Mouse (Mus musculus) midbrain, embryonic 11.5 days (tissue): ENCODE measurements at regions not wholly inside any gene's neighbourhood (a gene's known extent, or its start where the extent isn't known, plus 50 kb on each side); places are given as distances from the start of the nearest gene placed in this dataset.

Experiments used
- ATAC-seq: fragments of 200-750 bp; cut with Nextera tagmentation; 2 replicates; pipeline ENCODE4 v1.8.0; 2017; ENCODE audit warnings: moderate TSS enrichment, moderate library complexity; ENCODE audit not compliant: low FRiP score
- DNase-seq: peaks from one replicate; pipeline ENCODE4 v3.0.0; 2015; ENCODE audit warnings: low spot score; ENCODE audit errors: missing footprints
- H3K27ac ChIP-seq: fragments of 300-500 bp; sonication (generic); 2 replicates; pipeline ENCODE4 v1.5.1; 2014; ENCODE audit warnings: low read depth, low read length
- H3K27me3 ChIP-seq: fragments of 300-500 bp; sonication (generic); 2 replicates; pipeline ENCODE4 v1.6.1; 2014; ENCODE audit warnings: mild to moderate bottlenecking, low read length, moderate library complexity, mixed read lengths; ENCODE audit not compliant: control insufficient read depth, insufficient read depth
- H3K36me3 ChIP-seq: fragments of 300-500 bp; sonication (generic); 2 replicates; pipeline ENCODE4 v1.6.1; 2014; ENCODE audit warnings: mild to moderate bottlenecking, low read length, moderate library complexity, mixed read lengths; ENCODE audit not compliant: control insufficient read depth, insufficient read depth
- H3K4me1 ChIP-seq: fragments of 300-500 bp; sonication (generic); 2 replicates; pipeline ENCODE4 v1.6.1; 2014; ENCODE audit warnings: low read length; ENCODE audit not compliant: control insufficient read depth, insufficient read depth
- H3K4me2 ChIP-seq: fragments of 300-500 bp; sonication (generic); 2 replicates; pipeline ENCODE4 v1.6.1; 2014; ENCODE audit warnings: mild to moderate bottlenecking, moderate library complexity
- H3K4me3 ChIP-seq: fragments of 300-500 bp; sonication (generic); 2 replicates; pipeline ENCODE4 v1.5.1; 2014; ENCODE audit warnings: low read depth, low read length
- H3K9ac ChIP-seq: fragments of 300-500 bp; sonication (generic); 2 replicates; pipeline ENCODE4 v1.6.1; 2014; ENCODE audit warnings: low read length
- H3K9me3 ChIP-seq: fragments of 300-500 bp; sonication (generic); 2 replicates; pipeline ENCODE4 v1.6.1; 2016; ENCODE audit warnings: low read length; ENCODE audit not compliant: control insufficient read depth
- WGBS: fragments of 180-500 bp; shearing (Covaris S2); extraction: QIAGEN DNeasy Blood & Tissue Kit; methylation state at CpG from one replicate; pipeline ENCODE4 v1.1.7; 2014; 5-methylcytosine and 5-hydroxymethylcytosine counted together

DNA sequence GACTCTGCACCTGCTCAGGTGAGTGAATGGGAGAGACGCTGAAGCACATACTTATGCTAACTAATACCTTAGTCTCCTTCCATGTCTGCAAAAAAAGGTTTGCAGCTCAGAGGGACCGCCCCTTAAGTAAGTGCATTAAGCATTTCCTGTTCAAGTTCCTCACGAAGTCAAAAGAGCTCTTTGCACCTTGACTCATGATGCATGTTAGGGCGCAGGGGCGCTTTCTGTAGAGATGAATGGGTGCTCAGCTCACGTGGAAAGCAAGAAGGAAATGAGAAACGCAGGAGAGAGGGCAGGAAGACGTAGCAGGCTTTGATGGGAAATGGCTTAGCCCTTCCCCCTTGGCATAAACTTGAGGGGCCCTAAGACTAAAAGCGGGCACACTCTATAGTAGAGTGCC is 164.5 kb upstream of the Npy start:
- H3K4me2 ChIP-seq, result no peak overlapping the region
- H3K36me3 ChIP-seq, result no peaks in the 10 kb centered on the region
- no peaks in the 10 kb centered on the region for H3K27me3 ChIP-seq
- no peak for ATAC-seq
- no peaks in the 10 kb centered on the region for H3K4me1 ChIP-seq
- H3K4me3 ChIP-seq, result no peak overlapping the region
- no peak overlapping the region for H3K27ac ChIP-seq
- no peaks in the 10 kb centered on the region for H3K9me3 ChIP-seq
- no peak for DNase-seq
- WGBS, result 72% methylated on average over 9 of the region's 9 CpGs
- no peak overlapping the region for H3K9ac ChIP-seq

GRCm38 (mm10) chr6:49670991-49671390 is 151.5 kb upstream of the Npy start:
- Histone ChIP-seq H3K9me3 (no peaks in the 10 kb centered on the region), H3K36me3 (no peaks in the 10 kb centered on the region), H3K9ac (no peak overlapping the region), H3K27me3 (no peaks in the 10 kb centered on the region), H3K4me1 (no peaks in the 10 kb centered on the region), H3K27ac (no peak overlapping the region), H3K4me3 (no peak overlapping the region), H3K4me2 (no peak overlapping the region)
- no peak for DNase-seq
- no peak for ATAC-seq
- WGBS, result 80% methylated on average over 5 of the region's 5 CpGs

DNA sequence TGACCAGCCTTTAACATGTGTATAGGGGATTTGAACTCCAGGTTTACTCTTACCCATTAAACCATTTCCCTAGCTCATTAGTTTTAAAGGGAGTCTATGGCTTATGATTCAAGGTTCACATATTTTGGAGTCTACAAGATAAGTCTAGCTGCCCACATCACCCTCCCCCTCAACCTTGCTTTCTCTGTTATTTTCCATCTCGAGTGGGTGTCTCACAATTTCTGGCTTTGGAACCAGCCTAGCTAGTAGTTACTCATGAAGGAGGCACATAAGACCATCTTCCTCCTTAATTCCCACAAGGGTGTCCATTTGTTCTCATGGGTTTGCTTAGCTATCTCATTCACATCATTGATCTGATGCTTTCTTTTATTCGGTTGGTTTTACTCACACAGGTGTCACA is 150.6 kb upstream of the Npy start:
- no peaks in the 10 kb centered on the region for H3K4me1 ChIP-seq
- H3K27ac ChIP-seq, result no peak overlapping the region
- no peak overlapping the region for H3K9ac ChIP-seq
- H3K4me2 ChIP-seq, result no peak overlapping the region
- H3K9me3 ChIP-seq, result no peaks in the 10 kb centered on the region
- no peaks in the 10 kb centered on the region for H3K27me3 ChIP-seq
- DNase-seq, result no peak
- H3K4me3 ChIP-seq, result no peak overlapping the region
- 84% methylated on average over 2 of the region's 2 CpGs for WGBS
- no peak for ATAC-seq
- no peaks in the 10 kb centered on the region for H3K36me3 ChIP-seq

GRCm38 (mm10) chr6:49686776-49687175 is 135.7 kb upstream of the Npy start:
- Histone ChIP-seq H3K4me3 (no peak overlapping the region), H3K4me1 (no peaks in the 10 kb centered on the region), H3K4me2 (no peak overlapping the region), H3K9me3 (no peaks in the 10 kb centered on the region), H3K36me3 (no peaks in the 10 kb centered on the region), H3K27ac (no peak overlapping the region), H3K9ac (no peak overlapping the region), H3K27me3 (no peaks in the 10 kb centered on the region)
- ATAC-seq (no peak), DNase-seq (no peak)
- WGBS, result 95% methylated on average over 4 of the region's 4 CpGs

- Histone ChIP-seq H3K9me3 (no peaks in the 10 kb centered on the region), H3K4me3 (no peak overlapping the region), H3K27me3 (no peaks in the 10 kb centered on the region), H3K36me3 (no peaks in the 10 kb centered on the region), H3K4me2 (no peak overlapping the region), H3K9ac (no peak overlapping the region), H3K4me1 (no peaks in the 10 kb centered on the region; the same call in 1 of the 2 replicates), H3K27ac (no peak overlapping the region)
- ATAC-seq (no peak), DNase-seq (no peak)
- 57% methylated on average over 6 of the region's 6 CpGs for WGBS
Observed at GRCm38 (mm10) chr6:49692032-49692539, 130.4 kb upstream of the Npy start.

- Histone ChIP-seq H3K4me2 (no peak overlapping the region), H3K27me3 (no peaks in the 10 kb centered on the region), H3K9me3 (no peaks in the 10 kb centered on the region), H3K9ac (no peak overlapping the region), H3K4me1 (no peaks in the 10 kb centered on the region; the same call in 1 of the 2 replicates), H3K36me3 (no peaks in the 10 kb centered on the region), H3K27ac (no peak overlapping the region), H3K4me3 (no peak overlapping the region)
- ATAC-seq (no peak), DNase-seq (no peak)
- WGBS, result 73% methylated on average over 5 of the region's 5 CpGs
Observed at GRCm38 (mm10) chr6:49694851-49695250, 127.7 kb upstream of the Npy start.

- H3K4me1 ChIP-seq, result no peaks in the 10 kb centered on the region; the same call in 1 of the 2 replicates
- H3K4me2 ChIP-seq, result no peak overlapping the region
- DNase-seq, result no peak
- no peaks in the 10 kb centered on the region for H3K27me3 ChIP-seq
- no peak overlapping the region for H3K4me3 ChIP-seq
- no peaks in the 10 kb centered on the region for H3K9me3 ChIP-seq
- ATAC-seq, result no peak
- no peak overlapping the region for H3K9ac ChIP-seq
- WGBS, result 88% methylated on average over 10 of the region's 10 CpGs
- H3K27ac ChIP-seq, result no peak overlapping the region
- H3K36me3 ChIP-seq, result no peaks in the 10 kb centered on the region
Observed at GRCm38 (mm10) chr6:49696990-49697389, 125.5 kb upstream of the Npy start.

- Histone ChIP-seq H3K4me2 (no peak overlapping the region), H3K27ac (no peak overlapping the region), H3K4me3 (no peak overlapping the region), H3K27me3 (no peaks in the 10 kb centered on the region), H3K9me3 (no peaks in the 10 kb centered on the region), H3K4me1 (no peaks in the 10 kb centered on the region), H3K36me3 (no peaks in the 10 kb centered on the region), H3K9ac (no peak overlapping the region)
- no peak for ATAC-seq
- WGBS, result 92% methylated on average over 7 of the region's 7 CpGs
- DNase-seq, result no peak
Observed at GRCm38 (mm10) chr6:49701453-49701852, 121.1 kb upstream of the Npy start.

GRCm38 (mm10) chr6:49712980-49713379 is 109.5 kb upstream of the Npy start:
- DNase-seq (no peak), ATAC-seq (no peak)
- Histone ChIP-seq H3K9me3 (no peaks in the 10 kb centered on the region), H3K4me1 (no peaks in the 10 kb centered on the region), H3K27me3 (no peaks in the 10 kb centered on the region), H3K9ac (no peak overlapping the region), H3K4me3 (no peak overlapping the region), H3K4me2 (no peak overlapping the region), H3K36me3 (no peaks in the 10 kb centered on the region), H3K27ac (no peak overlapping the region)
- WGBS, result 97% methylated on average over 1 of the region's 1 CpGs

DNA sequence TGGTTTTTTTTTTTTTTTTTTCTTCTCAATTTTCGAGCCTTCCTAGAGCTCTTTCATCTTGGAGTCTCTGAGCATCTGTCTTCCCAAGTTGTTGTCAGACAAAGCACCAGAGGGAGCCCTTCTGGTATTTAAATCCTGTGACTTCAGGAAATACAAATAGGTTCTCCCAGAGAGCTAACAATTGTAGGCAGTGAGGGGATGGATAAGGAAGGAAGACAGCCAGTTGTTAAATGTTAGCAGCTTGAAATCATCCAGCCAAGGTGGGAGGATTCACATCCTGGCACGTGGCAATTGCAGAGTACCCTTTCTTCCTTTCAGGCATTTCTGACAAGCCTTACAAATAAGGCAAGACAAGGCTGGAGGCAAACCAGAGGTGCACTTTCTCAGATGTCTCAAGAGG is 106.0 kb upstream of the Npy start:
- Histone ChIP-seq H3K9me3 (no peaks in the 10 kb centered on the region), H3K4me1 (no peaks in the 10 kb centered on the region), H3K36me3 (no peaks in the 10 kb centered on the region), H3K4me2 (no peak overlapping the region), H3K27me3 (no peaks in the 10 kb centered on the region), H3K4me3 (no peak overlapping the region), H3K27ac (no peak overlapping the region), H3K9ac (no peak overlapping the region)
- 4% methylated on average over 2 of the region's 2 CpGs for WGBS
- ATAC-seq, result no peak
- no peak for DNase-seq
